Mouse (Mus musculus) midbrain, embryonic 13.5 days (tissue): ENCODE data around the gene Asf1a. TPM values are rescaled to one million over a fixed set of nuclear protein-coding genes. Genes with fewer than 3 reads are reported as not detected.

Experiments used
- ATAC-seq: fragments of 200-750 bp; cut with Nextera tagmentation; 2 replicates; pipeline ENCODE4 v1.8.0; 2017; ENCODE audit warnings: mild to moderate bottlenecking, moderate TSS enrichment, moderate library complexity
- H3K27ac ChIP-seq: fragments of 300-500 bp; sonication (generic); 2 replicates; pipeline ENCODE4 v1.5.1; 2015; ENCODE audit warnings: inconsistent platforms, mild to moderate bottlenecking, moderate library complexity
- H3K27me3 ChIP-seq: fragments of 300-500 bp; sonication (generic); 2 replicates; pipeline ENCODE4 v1.6.1; 2015; ENCODE audit warnings: mild to moderate bottlenecking, inconsistent platforms
- H3K36me3 ChIP-seq: fragments of 300-500 bp; sonication (generic); 2 replicates; pipeline ENCODE4 v1.6.1; 2015; ENCODE audit warnings: mild to moderate bottlenecking, inconsistent platforms
- H3K4me1 ChIP-seq: fragments of 300-500 bp; sonication (generic); replicated peaks from 2 replicates; pipeline ENCODE4 v1.6.1; 2015; ENCODE audit warnings: inconsistent platforms
- H3K4me2 ChIP-seq: fragments of 300-500 bp; sonication (generic); replicated peaks from 2 replicates; pipeline ENCODE4 v1.6.1; 2015; ENCODE audit warnings: moderate library complexity, mild to moderate bottlenecking, inconsistent platforms
- H3K4me3 ChIP-seq: fragments of 300-500 bp; sonication (generic); replicated peaks from 2 replicates; pipeline ENCODE4 v1.5.1; 2015; ENCODE audit warnings: mild to moderate bottlenecking, inconsistent platforms
- H3K9ac ChIP-seq: fragments of 300-500 bp; sonication (generic); replicated peaks from 2 replicates; pipeline ENCODE4 v1.6.1; 2015; ENCODE audit warnings: mild to moderate bottlenecking, inconsistent platforms
- H3K9me3 ChIP-seq: fragments of 300-500 bp; sonication (generic); 2 replicates; pipeline ENCODE4 v1.6.1; 2016; ENCODE audit warnings: mild to moderate bottlenecking, inconsistent platforms
- WGBS: fragments of 180-500 bp; shearing (Covaris S2); methylation state at CpG from one replicate; pipeline ENCODE4 v1.1.7; 2015; 5-methylcytosine and 5-hydroxymethylcytosine counted together
- polyA plus RNA-seq: library from polyadenylated mRNA; unstranded; fragments of >200 nt; fragmentation: Nextera tagmentation; extraction: Ambion mirVana; gene quantifications from 2 replicates; pipeline ENCODE4 v1.2.1, GENCODE M21; 2015

Gene Asf1a
- 112 and 113 TPM in 2 replicates for polyA plus RNA-seq

GRCm38 (mm10) chr10:53596677-53597120 lies at the start of gene Asf1a:
Gene Asf1a, plus strand, starts transcription at chr10:53596757.
- no peaks in the 10 kb centered on the region for H3K9me3 ChIP-seq
- H3K4me3 ChIP-seq = peak within 1 kb of the TSS; percentile 98
- WGBS = under 1% methylated on average over 52 of the region's 52 CpGs
- H3K27me3 ChIP-seq = no peaks in the 10 kb centered on the region
- H3K27ac ChIP-seq = peak within 1 kb of the TSS; percentile 96
- H3K4me1 ChIP-seq = peaks cover 47% of the 10 kb centered on the region
- peak within 1 kb of the TSS; percentile 98 for H3K9ac ChIP-seq
- peak; percentile 99 for ATAC-seq
- H3K4me2 ChIP-seq = peak within 1 kb of the TSS; percentile 63
- H3K36me3 ChIP-seq = no peaks in the 10 kb centered on the region

- Histone ChIP-seq H3K9ac (no peak overlapping the region), H3K27ac (no peak overlapping the region), H3K4me1 (no peaks in the 10 kb centered on the region), H3K4me3 (no peak overlapping the region), H3K27me3 (no peaks in the 10 kb centered on the region), H3K9me3 (peaks cover 2% of the 10 kb centered on the region; the same call in 1 of the 2 replicates), H3K36me3 (no peaks in the 10 kb centered on the region), H3K4me2 (no peak overlapping the region)
- ATAC-seq = no peak
- WGBS = 87% methylated on average over 5 of the region's 5 CpGs
Measured at GRCm38 (mm10) chr10:53562001-53562400, 34.6 kb upstream of the Asf1a start.

GRCm38 (mm10) chr10:53565538-53565937 lies 31.0 kb upstream of the Asf1a start:
- no peaks in the 10 kb centered on the region for H3K27me3 ChIP-seq
- H3K4me3 ChIP-seq = no peak overlapping the region
- no peak for ATAC-seq
- no peak overlapping the region for H3K4me2 ChIP-seq
- no peak overlapping the region for H3K27ac ChIP-seq
- H3K9ac ChIP-seq = no peak overlapping the region
- H3K4me1 ChIP-seq = no peaks in the 10 kb centered on the region
- WGBS = 91% methylated on average over 2 of the region's 2 CpGs
- no peaks in the 10 kb centered on the region for H3K36me3 ChIP-seq
- H3K9me3 ChIP-seq = peaks cover 2% of the 10 kb centered on the region; the same call in 1 of the 2 replicates

- peaks cover 2% of the 10 kb centered on the region; the same call in 1 of the 2 replicates for H3K9me3 ChIP-seq
- no peak overlapping the region for H3K9ac ChIP-seq
- H3K27ac ChIP-seq = no peak overlapping the region
- no peak for ATAC-seq
- H3K4me3 ChIP-seq = no peak overlapping the region
- no peak overlapping the region for H3K4me2 ChIP-seq
- no peaks in the 10 kb centered on the region for H3K4me1 ChIP-seq
- H3K27me3 ChIP-seq = no peaks in the 10 kb centered on the region
- no peaks in the 10 kb centered on the region for H3K36me3 ChIP-seq
Measured at GRCm38 (mm10) chr10:53568531-53568930, 28.0 kb upstream of the Asf1a start.

GRCm38 (mm10) chr10:53580137-53580536 lies 16.4 kb upstream of the Asf1a start:
- Histone ChIP-seq H3K27me3 (no peaks in the 10 kb centered on the region), H3K9ac (no peak overlapping the region), H3K9me3 (no peaks in the 10 kb centered on the region), H3K4me3 (peak overlapping the region; percentile 35), H3K36me3 (no peaks in the 10 kb centered on the region), H3K4me1 (peaks cover 14% of the 10 kb centered on the region), H3K4me2 (peak overlapping the region; percentile 61), H3K27ac (no peak overlapping the region)
- ATAC-seq = peak; percentile 75
- 27% methylated on average over 7 of the region's 7 CpGs for WGBS

- Histone ChIP-seq H3K36me3 (no peaks in the 10 kb centered on the region), H3K9ac (peak overlapping the region; percentile 62; the same call in 1 of the 2 replicates), H3K27ac (no peak overlapping the region), H3K9me3 (no peaks in the 10 kb centered on the region), H3K4me2 (peak overlapping the region; percentile 61), H3K4me3 (peak overlapping the region; percentile 35), H3K4me1 (peaks cover 14% of the 10 kb centered on the region), H3K27me3 (no peaks in the 10 kb centered on the region)
- peak; percentile 93 for ATAC-seq
- WGBS = 18% methylated on average over 14 of the region's 14 CpGs
Measured at GRCm38 (mm10) chr10:53580621-53581081, 15.9 kb upstream of the Asf1a start.

- ATAC-seq = peak; percentile 73
- Histone ChIP-seq H3K4me1 (peaks cover 14% of the 10 kb centered on the region), H3K27me3 (no peaks in the 10 kb centered on the region), H3K27ac (no peak overlapping the region), H3K36me3 (no peaks in the 10 kb centered on the region), H3K9me3 (no peaks in the 10 kb centered on the region), H3K4me3 (peak overlapping the region; percentile 35), H3K9ac (peak overlapping the region; percentile 62; the same call in 1 of the 2 replicates), H3K4me2 (peak overlapping the region; percentile 61)
- 21% methylated on average over 10 of the region's 12 CpGs for WGBS
Measured at GRCm38 (mm10) chr10:53581087-53581486, 15.5 kb upstream of the Asf1a start.

- ATAC-seq = no peak
- no peak overlapping the region for H3K9ac ChIP-seq
Measured at GRCm38 (mm10) chr10:53585777-53586176, 10.8 kb upstream of the Asf1a start.

GRCm38 (mm10) chr10:53595744-53596676 lies 547 bp upstream of the Asf1a start:
- peak; percentile 94 for ATAC-seq
- H3K9me3 ChIP-seq = no peaks in the 10 kb centered on the region
- no peaks in the 10 kb centered on the region for H3K36me3 ChIP-seq
- peak overlapping the region; percentile 96 for H3K27ac ChIP-seq
- H3K4me2 ChIP-seq = peak overlapping the region; percentile 63
- peak overlapping the region; percentile 98 for H3K4me3 ChIP-seq
- H3K27me3 ChIP-seq = no peaks in the 10 kb centered on the region
- 8% methylated on average over 27 of the region's 27 CpGs for WGBS
- peak overlapping the region; percentile 73 for H3K9ac ChIP-seq
- H3K4me1 ChIP-seq = peaks cover 40% of the 10 kb centered on the region

More at GRCm38 (mm10) chr10:53585777-53586176, 10.8 kb upstream of the Asf1a start:
- Histone ChIP-seq H3K4me2 (no peak overlapping the region), H3K27me3 (no peaks in the 10 kb centered on the region), H3K27ac (no peak overlapping the region), H3K4me1 (peaks cover 5% of the 10 kb centered on the region), H3K36me3 (no peaks in the 10 kb centered on the region), H3K9me3 (no peaks in the 10 kb centered on the region), H3K4me3 (no peak overlapping the region)
- 65% methylated on average over 3 of the region's 3 CpGs for WGBS

GRCm38 (mm10) chr10:53597121-53597881 lies 744 bp downstream of the Asf1a start:
- H3K27ac ChIP-seq = peak overlapping the region; percentile 96
- under 1% methylated on average over 88 of the region's 99 CpGs for WGBS
- H3K4me1 ChIP-seq = peaks cover 48% of the 10 kb centered on the region
- H3K36me3 ChIP-seq = no peaks in the 10 kb centered on the region
- ATAC-seq = peak; percentile 25
- H3K27me3 ChIP-seq = no peaks in the 10 kb centered on the region
- peak overlapping the region; percentile 98 for H3K9ac ChIP-seq
- no peaks in the 10 kb centered on the region for H3K9me3 ChIP-seq
- H3K4me3 ChIP-seq = peak overlapping the region; percentile 98
- peak overlapping the region; percentile 63 for H3K4me2 ChIP-seq

- Histone ChIP-seq H3K4me2 (peak overlapping the region; percentile 43), H3K9me3 (no peaks in the 10 kb centered on the region), H3K9ac (no peak overlapping the region), H3K36me3 (peaks cover 10% of the 10 kb centered on the region; the same call in 1 of the 2 replicates), H3K27ac (no peak overlapping the region), H3K4me1 (peaks cover 48% of the 10 kb centered on the region), H3K4me3 (peak overlapping the region; percentile 24), H3K27me3 (no peaks in the 10 kb centered on the region)
- 46% methylated on average over 5 of the region's 5 CpGs for WGBS
- no peak for ATAC-seq
Measured at GRCm38 (mm10) chr10:53598821-53599220, 2.3 kb downstream of the Asf1a start.
